Mouse (Mus musculus) gonadal fat pad, adult 2 months (tissue): ENCODE results near the gene Txnip. TPM values are rescaled to one million over a fixed set of nuclear protein-coding genes. Genes with fewer than 3 reads are reported as not detected.

Experiments used
- DNase-seq: peaks from one replicate; pipeline ENCODE4 v3.0.0-alpha.2; 2012; ENCODE audit warnings: low read depth
- polyA plus RNA-seq: library from polyadenylated mRNA; depleted of rRNA; stranded (reverse); fragments of >200 nt; gene quantifications from 2 replicates; pipeline ENCODE4 v1.2.3, GENCODE M21; 2012

Txnip gene
- polyA plus RNA-seq, 1 experiment, result 966 TPM

- DNase-seq, result no peak
Observed at GRCm38 (mm10) chr3:96569506-96569905, 11.7 kb downstream of the Txnip start.

GRCm38 (mm10) chr3:96569966-96570605, 12.3 kb downstream of the Txnip start:
- DNase-seq, result no peak

GRCm38 (mm10) chr3:96570643-96571042, 12.9 kb downstream of the Txnip start:
- DNase-seq, result no peak

GRCm38 (mm10) chr3:96571336-96571735, 13.6 kb downstream of the Txnip start:
- no peak for DNase-seq

- no peak for DNase-seq
Observed at GRCm38 (mm10) chr3:96571896-96572698, 14.3 kb downstream of the Txnip start.

- DNase-seq, result no peak
Observed at GRCm38 (mm10) chr3:96573611-96574511, 16.1 kb downstream of the Txnip start.

GRCm38 (mm10) chr3:96575272-96575984, 17.7 kb downstream of the Txnip start:
- no peak for DNase-seq

GRCm38 (mm10) chr3:96576005-96576658, 18.4 kb downstream of the Txnip start:
- no peak for DNase-seq

- DNase-seq, result no peak
Observed at GRCm38 (mm10) chr3:96576690-96577541, 19.2 kb downstream of the Txnip start, which contains the start of gene Gm16253. Gene Gm16253 (plus strand): TSS chr3:96576984.

GRCm38 (mm10) chr3:96577566-96577965, 19.8 kb downstream of the Txnip start:
- no peak for DNase-seq

GRCm38 (mm10) chr3:96578561-96579238, 20.9 kb downstream of the Txnip start:
- no peak for DNase-seq

GRCm38 (mm10) chr3:96579239-96579750, 21.5 kb downstream of the Txnip start:
- no peak for DNase-seq

- no peak for DNase-seq
Observed at GRCm38 (mm10) chr3:96579885-96580454, 22.2 kb downstream of the Txnip start.

- no peak for DNase-seq
Observed at GRCm38 (mm10) chr3:96581141-96581540, 23.4 kb downstream of the Txnip start.

- no peak for DNase-seq
Observed at GRCm38 (mm10) chr3:96581771-96582515, 24.2 kb downstream of the Txnip start.

- no peak for DNase-seq
Observed at GRCm38 (mm10) chr3:96583386-96583785, 25.6 kb downstream of the Txnip start.

GRCm38 (mm10) chr3:96590657-96591056, 32.9 kb downstream of the Txnip start:
- DNase-seq, result no peak

GRCm38 (mm10) chr3:96593374-96593773, 35.6 kb downstream of the Txnip start:
- no peak for DNase-seq
